Mouse (Mus musculus) lung, postnatal 14 days (tissue): Measurements from ENCODE around the gene Stat1.
A peak's percentile ranks its signal among the peaks of the same experiment; 100 is the strongest.

Source experiments
- DNase-seq: peaks from one replicate; pipeline ENCODE4 v3.0.0; 2021

Gene Stat1

DNA sequence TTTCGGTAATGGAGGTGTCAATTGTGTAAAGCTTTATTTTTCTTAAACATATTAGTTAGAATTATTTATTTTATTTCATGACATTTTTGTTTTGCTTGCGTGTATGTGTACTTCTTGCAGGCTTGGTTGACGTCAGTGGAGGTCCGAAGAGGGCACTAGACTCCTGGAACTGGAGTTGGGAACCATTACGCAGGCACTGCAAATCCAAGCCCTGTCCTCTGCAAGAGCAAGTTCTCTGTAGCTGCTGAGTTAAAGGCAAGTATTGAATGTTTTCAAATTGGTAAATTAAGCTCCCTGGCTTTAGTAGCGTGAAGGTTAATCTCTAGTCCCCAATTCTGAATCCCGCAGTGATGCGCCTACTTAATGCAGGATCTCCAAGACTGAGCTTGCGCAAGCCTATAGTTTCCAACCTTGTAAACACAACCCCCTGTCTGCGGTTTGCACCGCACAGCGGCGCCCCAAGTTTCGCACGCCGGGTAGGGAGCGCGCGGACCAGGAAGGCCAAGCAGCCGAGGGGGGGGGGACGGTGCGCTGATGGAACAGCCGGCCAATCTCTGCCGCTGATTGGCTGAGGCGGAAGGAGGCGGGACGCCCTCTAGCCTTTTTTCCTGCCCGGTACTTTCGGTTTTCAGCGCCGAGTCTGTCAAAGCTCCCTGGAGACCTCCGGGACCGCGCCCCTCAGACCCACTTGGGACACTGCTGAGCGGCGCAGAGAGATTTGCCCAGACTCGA is at the start of gene Stat1:
Gene Stat1 (plus strand): TSS at position 581 of the 732 bp plus-strand sequence.
- peak; percentile 89 for DNase-seq

DNA sequence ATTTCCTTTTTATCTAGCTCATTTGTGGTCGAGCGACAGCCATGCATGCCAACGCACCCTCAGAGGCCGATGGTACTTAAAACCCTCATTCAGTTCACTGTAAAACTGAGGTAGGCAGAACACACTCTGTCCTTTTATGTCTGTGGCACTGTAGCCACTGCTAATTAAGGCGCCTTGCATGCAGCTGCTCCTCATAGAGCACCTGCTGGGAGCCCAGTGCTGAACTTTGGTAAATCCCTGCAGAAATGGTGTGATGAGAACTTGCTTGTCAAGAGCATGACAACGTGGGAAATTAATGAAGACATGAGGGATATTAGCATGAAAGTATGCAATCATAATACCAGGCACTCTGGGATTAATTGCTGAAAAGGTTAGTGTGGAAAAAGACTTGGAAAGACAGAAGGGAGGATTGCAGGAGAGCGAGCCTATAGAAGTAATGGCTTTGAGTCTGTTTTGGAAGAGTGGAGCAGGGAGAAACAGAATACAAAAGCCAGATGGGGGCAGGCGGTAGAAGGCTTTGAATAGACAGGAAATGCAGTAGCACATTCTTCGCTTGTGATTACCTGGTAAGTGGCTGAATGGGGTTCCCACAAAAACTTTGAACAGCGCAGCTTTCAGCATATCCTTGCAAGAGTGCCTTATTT is 39.4 kb upstream of the Stat1 start:
- DNase-seq = no peak

DNA sequence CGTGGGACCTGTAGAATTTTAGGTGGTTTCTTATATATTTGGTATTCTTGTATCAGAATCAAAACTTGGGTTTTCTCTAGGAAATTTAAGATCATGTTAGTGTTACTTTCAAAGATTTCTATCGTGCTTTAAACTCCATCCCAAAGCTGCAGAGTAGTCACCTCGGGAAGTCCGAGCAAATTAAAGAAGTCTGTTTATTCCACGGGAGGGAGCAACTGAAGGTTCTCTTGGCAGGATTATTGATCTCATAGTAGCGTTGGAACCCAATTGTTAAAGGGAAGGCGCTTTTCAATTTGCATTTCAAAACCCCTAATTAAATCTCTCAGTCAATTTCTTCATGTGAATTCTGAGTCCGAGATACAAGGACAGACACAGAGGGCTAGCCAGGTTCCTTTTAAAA is 38.9 kb upstream of the Stat1 start:
- DNase-seq = no peak

DNA sequence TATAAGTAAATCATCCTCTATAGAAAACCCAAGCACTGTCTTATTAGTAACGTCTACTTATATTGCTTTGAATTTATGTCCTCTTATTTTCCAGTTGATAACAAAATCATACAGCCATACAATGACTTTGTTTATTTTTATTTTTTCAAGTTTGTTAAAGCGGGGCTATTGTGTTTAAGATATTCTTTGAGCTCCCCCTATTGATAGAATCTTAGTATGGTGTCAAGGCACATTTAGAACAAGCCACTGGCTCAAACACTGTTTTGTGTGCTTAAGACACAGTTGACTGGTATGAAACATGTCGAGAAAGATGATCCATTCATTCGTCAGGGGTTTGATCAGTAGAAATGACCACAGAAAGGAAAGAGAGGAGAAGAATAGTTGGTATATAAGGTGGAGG is 33.0 kb upstream of the Stat1 start:
- DNase-seq = no peak

GRCm38 (mm10) chr1:52087128-52087527 is 32.1 kb upstream of the Stat1 start:
- no peak for DNase-seq

DNA sequence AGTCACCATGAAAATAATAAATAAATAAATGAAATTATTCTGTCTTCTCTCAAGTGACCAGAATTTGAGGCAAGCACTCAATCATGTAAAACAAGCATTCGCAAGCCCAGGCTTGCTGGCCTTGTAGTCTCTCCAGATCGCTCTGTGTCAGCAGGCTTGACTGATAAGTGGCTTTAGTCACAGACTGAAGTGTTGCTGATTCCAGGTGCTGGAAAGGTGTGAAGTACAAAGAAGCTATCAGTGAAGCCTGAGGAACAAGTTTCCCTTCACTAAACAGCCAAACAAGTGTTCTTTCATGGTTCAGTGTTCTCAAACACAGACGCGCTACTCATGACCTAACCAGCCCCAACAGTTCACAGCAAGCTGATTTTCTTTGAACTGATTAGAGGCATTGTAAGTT is 30.6 kb upstream of the Stat1 start:
- DNase-seq = no peak

DNA sequence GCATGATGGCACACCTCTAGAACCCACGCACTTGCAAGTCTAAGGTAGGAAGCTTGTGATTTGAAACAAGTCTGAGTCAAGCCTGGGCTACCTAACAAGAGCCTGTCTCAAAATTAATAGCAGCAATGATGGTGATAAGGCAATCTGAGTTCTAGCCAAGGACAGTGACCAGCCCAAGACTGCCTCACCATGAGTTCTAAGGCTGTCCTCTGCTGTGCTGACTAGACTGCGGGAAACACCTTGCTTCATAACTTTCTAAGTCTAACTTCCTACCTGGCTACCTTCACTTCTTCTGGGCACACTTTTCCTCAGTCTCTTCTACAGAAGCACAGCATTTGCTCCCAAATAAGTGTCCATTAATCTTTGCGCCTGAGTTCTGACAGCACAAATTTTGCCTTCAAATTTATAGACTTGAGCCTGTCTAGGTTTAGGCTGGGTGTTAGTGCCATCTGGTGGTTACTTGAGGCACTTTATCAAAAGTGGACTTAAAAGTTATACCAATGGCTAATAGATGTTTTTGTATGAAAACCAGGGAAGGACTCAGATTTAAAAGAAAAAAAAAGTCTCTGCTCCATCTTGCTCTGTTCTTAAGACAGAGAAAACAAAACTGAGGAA is 20.5 kb upstream of the Stat1 start:
- peak; percentile 52 for DNase-seq

GRCm38 (mm10) chr1:52100496-52100895 is 18.7 kb upstream of the Stat1 start:
- DNase-seq = peak; percentile 23

DNA sequence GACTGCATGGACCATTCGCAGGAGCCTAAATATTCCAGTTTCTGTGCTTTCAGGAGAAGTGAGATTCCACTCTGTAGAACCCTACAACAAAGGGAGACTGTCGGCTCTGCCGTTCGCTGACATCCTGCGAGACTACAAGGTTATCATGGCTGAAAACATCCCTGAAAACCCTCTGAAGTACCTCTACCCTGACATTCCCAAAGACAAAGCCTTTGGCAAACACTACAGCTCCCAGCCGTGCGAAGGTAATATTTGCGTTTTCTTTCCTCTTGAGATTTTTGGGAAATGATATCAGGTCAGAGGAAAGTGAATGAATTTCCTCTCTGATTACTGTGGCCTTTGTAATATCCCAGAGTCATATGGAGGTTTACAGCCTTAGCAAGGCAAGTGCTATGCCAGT is 16.4 kb upstream of the Stat1 start:
- DNase-seq = no peak

GRCm38 (mm10) chr1:52107206-52107605 is 12.0 kb upstream of the Stat1 start:
- DNase-seq = no peak

- DNase-seq = no peak
These were observed 8.0 kb upstream of the Stat1 start for GRCm38 (mm10) chr1:52111217-52111616.

- DNase-seq = no peak
These were observed 6.9 kb upstream of the Stat1 start for GRCm38 (mm10) chr1:52112301-52112700.

DNA sequence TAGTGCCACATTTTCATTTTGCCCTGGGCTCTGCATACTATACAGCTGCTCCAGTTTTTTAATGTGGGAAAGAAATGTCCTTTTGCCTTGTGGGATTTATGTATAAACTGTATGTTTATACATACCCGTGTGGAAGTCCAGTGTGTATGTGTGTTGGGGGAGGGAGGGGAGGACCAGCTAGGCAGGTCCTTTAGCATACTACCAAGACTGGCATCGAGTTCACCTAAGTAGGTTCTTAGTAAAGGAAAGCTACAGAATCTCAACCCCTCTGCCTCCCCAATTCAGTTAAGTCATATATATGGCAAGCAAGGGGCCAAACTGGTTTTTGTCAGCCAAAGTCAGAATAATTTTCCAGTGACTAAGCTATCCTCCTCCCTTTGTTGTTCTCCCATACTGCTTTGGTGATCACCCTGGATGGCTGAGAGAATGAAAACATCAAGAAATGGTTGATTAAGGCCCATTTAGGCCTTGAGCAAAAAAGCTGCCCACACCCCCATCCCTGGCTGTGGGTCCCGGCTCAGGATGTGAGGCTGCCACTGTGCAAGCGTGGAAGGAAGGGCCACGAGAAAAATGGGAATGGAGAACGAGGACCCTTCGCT is 6.1 kb upstream of the Stat1 start:
- DNase-seq = no peak

- DNase-seq = peak; percentile 99
These were observed 5.6 kb upstream of the Stat1 start for GRCm38 (mm10) chr1:52113666-52114069.

DNA sequence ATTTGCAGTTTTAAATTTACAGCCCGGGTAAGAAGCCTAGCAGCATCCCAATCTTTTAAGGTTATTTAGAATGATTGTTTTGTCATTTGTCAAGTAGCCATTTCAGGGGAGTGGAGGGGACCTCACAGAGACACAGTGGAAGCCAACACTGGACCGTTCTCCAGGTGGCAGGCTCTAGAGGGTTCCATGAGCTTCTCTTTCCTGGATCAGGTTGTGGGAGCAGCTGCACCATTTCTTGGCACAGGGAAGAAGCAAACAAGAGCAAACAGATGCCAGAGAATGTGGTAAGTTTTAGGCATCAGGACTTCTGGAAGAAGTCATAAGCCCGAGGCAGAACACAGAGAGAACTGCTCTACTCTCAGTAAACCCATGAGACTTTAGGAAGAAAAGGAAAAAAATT is 2.8 kb upstream of the Stat1 start:
- DNase-seq = no peak

DNA sequence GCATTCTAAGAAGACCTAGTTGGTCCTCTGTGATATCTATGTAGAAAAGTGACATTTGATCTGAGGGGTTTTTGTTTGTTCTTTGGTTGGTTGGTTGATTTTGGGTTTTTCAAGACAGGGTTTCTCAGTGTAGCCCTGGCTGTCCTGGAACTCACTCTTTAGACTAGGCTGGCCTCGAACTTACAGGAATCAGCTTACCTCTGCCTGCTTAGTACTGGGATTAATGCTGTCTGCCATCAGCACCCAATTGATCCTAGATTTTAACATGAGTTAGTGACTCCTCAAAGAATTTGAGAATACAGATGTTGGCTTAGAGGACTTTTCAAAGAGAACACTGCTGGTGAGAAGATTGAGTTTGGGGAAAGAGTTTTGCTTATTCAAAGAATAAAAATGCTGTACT is 1.5 kb upstream of the Stat1 start:
- DNase-seq = no peak

- peak; percentile 12 for DNase-seq
These were observed 451 bp downstream of the Stat1 start for GRCm38 (mm10) chr1:52119691-52120090.

DNA sequence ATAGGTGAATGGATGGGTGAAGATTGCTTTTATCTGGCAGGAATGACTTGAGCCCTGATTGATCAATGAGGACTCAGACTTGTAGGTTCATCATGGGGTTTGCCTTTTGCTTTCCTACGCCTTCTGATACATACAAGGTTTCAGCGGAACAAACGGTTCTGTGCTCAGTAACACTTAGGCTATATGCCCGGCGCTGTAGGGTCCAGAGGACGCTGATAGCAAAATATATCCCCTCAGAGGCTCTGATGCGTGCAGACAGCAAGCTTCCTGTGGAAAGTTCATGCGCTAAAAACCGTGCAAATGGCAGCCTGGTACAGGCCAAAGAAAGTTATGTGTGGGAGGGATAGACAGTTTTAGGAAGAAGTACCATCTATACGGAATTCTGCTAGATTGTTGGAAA is 951 bp downstream of the Stat1 start:
- no peak for DNase-seq

- no peak for DNase-seq
These were observed 1.8 kb downstream of the Stat1 start for GRCm38 (mm10) chr1:52121052-52121451.

DNA sequence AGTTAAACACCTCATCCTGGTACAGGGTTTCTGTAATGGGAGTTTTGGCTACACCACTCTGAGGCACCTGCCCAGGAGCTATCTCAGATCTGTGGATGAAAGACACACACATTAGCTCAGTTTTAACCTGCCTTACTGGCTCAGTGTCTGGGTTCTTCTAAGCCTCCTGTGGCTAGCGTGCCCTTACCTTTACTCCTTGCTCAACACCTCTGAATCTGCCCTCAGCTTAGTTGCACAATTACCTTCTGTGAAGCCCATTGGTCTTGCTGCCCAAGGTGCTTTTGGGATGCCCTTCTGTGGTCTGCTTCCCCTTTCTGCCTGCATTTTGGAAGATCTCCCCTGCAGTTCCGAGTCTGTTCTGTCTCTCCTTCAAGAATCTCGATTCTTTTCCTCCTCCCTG is 5.6 kb downstream of the Stat1 start:
- DNase-seq = no peak

DNA sequence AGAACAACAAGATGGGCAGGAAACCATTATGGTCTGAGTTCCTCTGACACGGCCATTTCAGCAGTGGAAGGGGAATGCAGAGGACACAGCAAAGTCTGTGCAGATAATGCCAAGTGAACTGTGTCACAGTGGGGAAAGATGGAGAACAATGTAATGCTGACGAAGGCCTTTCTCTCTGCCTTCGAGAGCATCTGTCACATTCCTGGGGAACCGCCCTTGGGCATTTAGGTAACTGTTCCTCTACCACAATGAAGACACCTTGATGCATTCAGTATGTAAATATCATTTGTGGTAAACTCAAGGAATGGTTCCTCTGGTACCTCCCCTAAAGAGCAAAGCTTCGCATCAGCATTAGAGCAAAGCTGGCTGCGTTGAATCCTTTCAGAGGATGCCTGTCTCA is 8.1 kb downstream of the Stat1 start:
- DNase-seq = no peak

DNA sequence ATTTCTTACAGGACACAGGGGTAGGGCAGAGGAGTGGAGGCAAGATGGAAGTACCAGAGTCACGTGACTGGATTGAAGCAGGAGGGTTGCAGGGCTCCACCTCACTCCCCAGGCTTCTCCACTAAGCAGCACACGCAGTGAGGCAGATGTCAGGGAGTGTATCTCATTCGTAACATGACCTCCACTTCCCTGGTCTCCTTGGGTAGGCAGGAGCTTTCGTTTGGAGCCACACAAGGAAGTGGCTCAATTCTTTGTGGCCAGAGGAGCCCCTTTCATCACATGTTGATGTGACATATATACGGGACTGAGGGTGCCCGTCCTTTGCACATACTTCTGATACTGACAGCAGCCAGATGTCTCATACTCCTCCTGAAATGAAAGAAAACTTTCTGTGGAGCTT is 10.6 kb downstream of the Stat1 start:
- DNase-seq = no peak

DNA sequence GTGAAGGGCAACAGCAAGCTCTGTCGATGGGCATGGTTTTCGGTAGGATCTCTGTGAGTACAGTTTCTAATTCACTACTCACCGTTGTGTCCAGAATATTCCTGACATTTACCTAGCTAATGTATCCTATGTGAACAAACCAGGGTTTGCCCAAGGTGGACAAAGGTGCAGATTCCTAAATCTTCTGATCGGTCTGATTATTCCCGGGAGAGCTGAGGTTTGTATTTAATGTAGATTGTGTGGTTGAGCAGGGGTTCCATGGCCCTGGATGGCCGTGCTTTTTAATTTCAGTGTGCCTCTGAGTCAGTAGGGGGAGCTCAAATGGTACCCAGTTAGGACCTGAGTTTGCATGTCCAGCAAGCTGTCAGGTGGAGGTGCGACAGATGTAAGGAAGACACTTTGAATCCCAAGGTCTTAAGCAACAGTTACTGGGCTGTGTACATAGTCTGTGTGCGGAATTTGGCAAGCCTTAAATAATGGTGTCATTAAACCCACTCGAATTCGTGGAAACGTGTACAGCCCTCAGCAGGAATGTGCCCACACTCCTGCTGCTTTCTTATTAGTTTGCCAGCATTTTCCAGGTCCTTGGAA is 12.6 kb downstream of the Stat1 start:
- no peak for DNase-seq

- DNase-seq = no peak
These were observed 14.0 kb downstream of the Stat1 start for GRCm38 (mm10) chr1:52133254-52133653.
